Mouse (Mus musculus): ENCODE data around the gene Abca3.
A peak's percentile ranks its signal among the peaks of the same experiment; 100 is the strongest.
"Not testable (repeated sequence)": the region's sequence is repeated elsewhere in the genome, so short reads cannot be mapped to it uniquely, and the experiment has no call there.

Gene Abca3

DNA sequence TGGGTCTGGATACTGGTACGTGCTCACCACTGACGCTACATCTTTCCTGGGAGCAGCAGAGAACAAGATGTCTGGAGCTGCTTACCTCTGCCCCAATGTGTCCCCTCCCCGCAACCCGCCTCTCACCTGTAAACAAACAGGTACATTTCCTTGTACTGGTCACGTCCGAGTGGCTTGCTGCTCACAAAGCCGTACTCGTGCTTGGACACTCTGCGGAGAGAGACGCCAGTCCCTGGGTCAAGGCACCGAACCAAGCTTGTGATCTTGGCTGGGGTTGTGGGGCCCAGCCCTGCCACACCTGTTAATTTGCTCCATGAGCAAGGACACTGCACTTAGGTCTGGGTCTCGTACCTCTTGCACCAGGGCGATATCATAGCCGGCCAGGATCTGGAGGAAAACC, 90.4 kb downstream of the Abca3 start:
- no peak for DNase-seq (ENCODE audit: low spot score)

DNA sequence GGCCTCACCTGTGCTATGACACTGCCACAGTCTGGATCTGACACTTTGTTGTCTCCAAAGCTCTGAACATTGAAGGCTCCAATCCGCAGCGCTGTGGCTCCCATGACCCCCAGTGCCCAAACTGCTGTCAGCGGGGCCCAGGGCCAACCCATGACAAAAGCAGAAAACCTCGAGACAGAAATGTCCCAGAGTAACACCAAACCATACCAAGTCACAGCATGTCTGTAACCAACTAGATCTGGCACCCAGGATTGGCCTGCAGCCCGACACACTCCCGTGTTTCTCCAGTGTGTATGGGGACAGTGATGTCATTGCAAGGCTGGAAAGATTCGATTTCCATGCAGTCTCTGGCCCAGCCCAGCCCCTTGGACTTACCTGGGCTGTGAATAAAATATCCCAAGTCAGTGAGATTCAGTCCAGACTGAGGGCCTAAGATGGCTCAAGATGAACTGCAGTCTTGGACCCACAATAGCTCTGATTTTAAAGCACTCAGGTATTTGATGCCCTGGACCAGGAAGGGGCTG, 90.9 kb downstream of the Abca3 start, which contains the start of gene Dnase1l2:
Gene Dnase1l2 (minus strand): TSS at position 474 of the 524 bp plus-strand sequence.
- DNase-seq (ENCODE audit: low spot score) = no peak

DNA sequence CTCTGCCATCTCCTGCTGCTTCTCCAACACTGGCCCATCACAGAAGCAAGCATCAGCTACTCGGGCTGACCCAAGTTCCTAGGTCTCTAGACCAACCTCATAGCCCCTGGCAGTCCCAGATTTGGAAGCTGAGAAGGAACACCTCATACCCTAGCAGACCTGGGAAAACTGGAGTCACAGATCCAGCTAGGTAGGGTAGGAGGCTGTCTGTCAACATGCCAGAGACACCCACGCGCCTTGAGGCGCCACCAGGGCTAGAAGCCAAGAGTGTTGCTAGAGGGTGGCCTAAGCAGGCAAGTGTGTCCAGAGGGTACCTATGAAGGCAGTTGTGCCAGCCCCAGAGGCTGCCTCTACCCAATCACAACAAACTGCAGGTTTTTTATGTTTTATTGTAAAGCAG, 91.7 kb downstream of the Abca3 start:
- no peak for DNase-seq (ENCODE audit: low spot score)

DNA sequence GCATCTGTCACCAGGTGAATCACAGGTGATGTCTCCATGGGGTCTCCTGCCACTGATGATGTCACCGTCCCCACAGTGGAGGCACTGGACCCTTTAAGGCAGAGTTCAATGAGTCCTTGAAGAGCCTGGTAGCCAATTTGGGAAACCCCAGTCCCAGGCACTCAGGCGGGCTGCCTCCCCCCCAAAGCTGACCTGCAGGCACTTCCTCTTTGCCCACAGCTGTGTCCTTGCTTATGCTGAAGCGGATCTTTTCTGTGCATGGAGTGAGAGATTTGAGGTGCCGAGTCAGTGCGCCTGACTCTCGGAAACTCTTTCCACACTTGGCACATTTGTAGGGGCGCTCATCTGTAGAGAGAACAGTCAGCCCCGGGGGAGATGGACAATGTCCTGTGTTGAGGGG, 94.8 kb downstream of the Abca3 start:
- no peak for DNase-seq (ENCODE audit: low spot score)

DNA sequence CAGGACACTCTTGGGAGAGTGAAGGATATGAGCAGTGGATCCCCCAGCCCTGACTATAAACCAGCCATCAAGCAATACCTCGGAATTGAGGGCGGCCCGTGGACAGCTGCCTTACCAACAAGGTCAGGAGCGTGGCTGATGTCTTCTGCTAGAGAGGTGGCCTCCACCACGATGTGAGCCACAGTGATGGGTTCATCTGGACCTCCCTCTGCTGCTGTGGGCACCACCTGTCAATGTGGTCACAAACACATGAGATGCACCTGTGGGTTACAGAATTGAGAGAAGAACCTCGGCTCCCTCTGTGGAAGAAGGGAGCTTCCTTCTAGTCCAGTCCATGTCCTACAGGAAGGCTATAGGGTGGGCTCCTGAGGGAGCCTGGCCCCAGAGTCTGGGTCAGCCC, 97.8 kb downstream of the Abca3 start:
- DNase-seq (ENCODE audit: low spot score) = no peak

DNA sequence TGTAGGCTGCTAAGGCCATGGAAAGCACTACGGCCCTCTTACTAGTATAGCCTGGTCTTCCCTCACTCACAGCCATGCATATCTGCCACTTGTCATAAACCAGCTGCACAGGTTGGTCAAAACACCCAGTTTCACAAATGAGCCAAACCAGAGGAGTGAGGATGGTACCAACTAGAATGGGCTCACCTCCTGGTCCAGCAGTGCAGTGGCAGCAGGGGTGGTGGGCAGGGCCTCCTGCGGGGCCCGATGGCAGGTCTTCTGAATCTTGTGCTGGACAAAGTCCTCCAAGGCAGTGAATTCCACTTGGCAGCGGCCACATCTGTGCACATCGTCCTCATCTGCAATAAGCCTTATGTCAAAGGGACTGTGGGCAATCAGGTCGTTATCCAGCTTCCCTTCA, 99.5 kb downstream of the Abca3 start:
- no peak for DNase-seq (ENCODE audit: low spot score)

DNA sequence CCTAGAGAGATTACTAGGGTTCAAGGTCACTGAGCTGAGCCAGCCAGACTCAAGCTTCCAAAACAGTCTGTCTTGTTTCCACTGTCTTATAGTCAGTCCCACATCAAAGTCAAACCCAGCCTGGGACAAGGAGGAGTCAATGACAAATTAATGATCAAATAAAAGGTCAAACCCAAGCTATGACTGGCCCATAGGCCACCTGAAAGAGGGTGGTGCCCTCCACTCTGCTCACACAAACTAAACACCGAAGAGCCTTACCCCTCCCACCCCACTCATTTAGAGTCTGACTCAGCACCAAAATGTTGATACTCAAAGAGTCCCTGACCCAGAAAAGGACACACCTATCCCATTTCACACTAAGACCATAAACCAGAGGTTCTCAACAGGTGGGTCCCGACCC, 101.6 kb downstream of the Abca3 start:
- no peak for DNase-seq (ENCODE audit: low spot score)

DNA sequence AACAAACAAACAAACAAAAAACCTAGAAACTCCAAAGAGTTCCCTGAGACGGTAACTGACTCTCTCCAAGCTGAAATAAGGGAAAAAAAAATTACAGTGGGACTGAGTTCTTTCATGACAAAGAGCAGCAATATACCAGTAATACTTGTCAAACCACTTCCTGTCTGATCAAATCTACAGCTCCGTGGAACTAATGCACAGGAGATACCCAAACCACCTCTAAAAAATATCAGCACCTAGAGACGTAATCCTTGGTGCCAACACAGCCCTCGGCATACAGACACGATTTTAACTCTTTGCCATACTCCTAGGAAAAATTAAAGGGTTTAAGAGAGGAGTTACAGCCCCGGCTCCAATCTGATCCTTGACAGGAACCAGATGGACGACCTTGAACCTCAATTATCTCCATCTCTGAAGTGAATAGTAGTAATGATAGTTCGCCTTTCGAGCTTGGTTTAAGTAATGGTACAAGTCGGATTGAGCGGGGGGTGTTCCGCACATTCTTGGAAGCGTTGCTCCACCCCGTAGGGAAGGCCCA, 102.5 kb downstream of the Abca3 start:
- DNase-seq (ENCODE audit: low spot score) = no peak

DNA sequence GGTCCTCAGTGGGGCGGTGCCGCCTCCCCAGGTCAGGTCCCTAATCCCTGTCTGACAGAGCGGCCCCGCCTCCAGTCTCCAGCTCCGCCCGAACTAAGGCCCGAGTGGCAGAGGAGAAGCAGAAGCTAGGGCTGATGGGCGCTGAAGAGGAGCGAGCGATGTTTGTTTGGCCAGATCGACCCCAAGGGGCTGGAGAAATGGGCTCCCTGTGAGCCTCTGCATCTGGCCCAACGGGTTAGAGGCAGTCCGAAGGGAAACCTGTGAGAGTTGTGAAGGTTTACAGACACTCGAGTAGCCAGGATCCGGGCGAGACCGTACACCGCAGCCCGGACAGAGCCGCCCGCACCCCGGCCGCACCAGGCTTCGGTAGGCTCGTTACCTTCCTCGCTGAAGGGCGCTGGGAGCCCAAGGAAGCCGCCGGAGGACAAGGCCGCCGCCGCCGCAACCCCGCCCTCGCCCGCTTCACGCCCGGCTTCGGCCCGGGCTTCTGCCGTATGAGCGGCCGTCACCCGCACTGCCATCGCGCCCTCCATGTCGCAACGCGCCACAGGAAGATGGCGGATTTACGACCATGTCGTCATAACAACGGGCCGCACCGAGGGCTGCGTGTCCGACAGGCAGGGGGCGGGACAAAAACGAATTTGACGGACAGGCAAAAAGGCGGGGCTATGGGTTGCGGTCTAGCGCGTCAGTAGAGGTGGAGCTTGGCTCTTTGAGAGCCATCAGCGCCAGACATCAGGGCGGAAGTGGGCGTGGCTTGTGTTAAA, 103.2 kb downstream of the Abca3 start:
- peak; percentile 98 for DNase-seq (ENCODE audit: low spot score)

DNA sequence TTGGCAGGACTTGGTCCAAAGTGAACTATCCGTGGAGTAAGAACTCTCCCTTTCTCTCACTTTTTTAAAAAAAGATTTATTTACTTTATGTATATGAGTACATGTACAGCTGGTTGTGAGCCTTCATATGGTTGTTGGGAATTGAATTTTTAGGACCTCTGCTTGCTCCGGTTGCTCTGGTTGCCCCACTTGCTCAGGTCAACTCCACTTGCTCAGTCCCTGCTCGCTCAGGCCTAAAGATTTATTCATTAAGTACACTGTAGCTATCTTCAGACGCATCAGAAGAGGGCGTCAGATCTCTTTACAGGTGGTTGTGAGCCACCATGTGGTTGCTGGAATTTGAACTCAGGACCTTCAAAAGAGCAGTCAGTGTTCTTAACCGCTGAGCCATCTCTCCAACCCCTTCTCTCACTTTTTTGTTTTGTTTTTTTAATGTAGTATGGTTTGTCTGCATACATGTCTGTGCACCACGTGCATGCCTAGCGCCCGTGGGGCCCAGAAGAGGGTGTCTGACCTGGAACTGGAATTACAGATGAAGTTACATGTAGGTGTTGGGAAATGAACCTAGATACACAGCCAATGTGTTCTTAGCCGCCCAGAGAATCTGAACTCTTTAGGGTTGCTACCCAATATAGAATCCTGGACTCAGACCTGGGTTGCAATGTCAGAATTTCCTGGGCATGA, 103.9 kb downstream of the Abca3 start:
- not testable (repeated sequence) for DNase-seq (ENCODE audit: low spot score)
